Mouse (Mus musculus) spleen, postnatal 10 days (tissue): ENCODE data around the gene Sult6b2.

Source experiments
- DNase-seq, 2 experiments: peaks; one replicate each; pipeline ENCODE4 v3.0.0; 2021 to 2022; ENCODE audit warnings: low spot score in 2 of 2

The Sult6b2 gene

GRCm38 (mm10) chr6:142804402-142804801, at the start of gene Sult6b2:
Sult6b2 (minus strand) TSS chr6:142804502.
- DNase-seq = no peak

- no peak for DNase-seq
These were observed 48.4 kb upstream of the Sult6b2 start for GRCm38 (mm10) chr6:142852419-142853377.

- DNase-seq = no peak
These were observed 46.1 kb upstream of the Sult6b2 start for GRCm38 (mm10) chr6:142850436-142850835.

GRCm38 (mm10) chr6:142849326-142849725, 45.0 kb upstream of the Sult6b2 start:
- DNase-seq = no peak

- DNase-seq = no peak
These were observed 43.8 kb upstream of the Sult6b2 start for GRCm38 (mm10) chr6:142847914-142848674.

GRCm38 (mm10) chr6:142846855-142847254, 42.6 kb upstream of the Sult6b2 start:
- no peak for DNase-seq

GRCm38 (mm10) chr6:142845066-142845465, 40.8 kb upstream of the Sult6b2 start:
- no peak for DNase-seq

GRCm38 (mm10) chr6:142844061-142844460, 39.8 kb upstream of the Sult6b2 start:
- DNase-seq = no peak

- DNase-seq = no peak
These were observed 34.2 kb upstream of the Sult6b2 start for GRCm38 (mm10) chr6:142838501-142838900.

GRCm38 (mm10) chr6:142837326-142837725, 33.0 kb upstream of the Sult6b2 start:
- no peak for DNase-seq

- no peak for DNase-seq
These were observed 31.4 kb upstream of the Sult6b2 start for GRCm38 (mm10) chr6:142835726-142836125.

- no peak for DNase-seq
These were observed 30.6 kb upstream of the Sult6b2 start for GRCm38 (mm10) chr6:142834911-142835310.

- no peak for DNase-seq
These were observed 27.4 kb upstream of the Sult6b2 start for GRCm38 (mm10) chr6:142831706-142832105.

GRCm38 (mm10) chr6:142831243-142831642, 26.9 kb upstream of the Sult6b2 start:
- DNase-seq = peak in 1 of 2 experiments; percentile 44

- DNase-seq = no peak
These were observed 25.9 kb upstream of the Sult6b2 start for GRCm38 (mm10) chr6:142830221-142830620.

GRCm38 (mm10) chr6:142825449-142825848, 21.1 kb upstream of the Sult6b2 start:
- DNase-seq = no peak

- DNase-seq = no peak
These were observed 18.9 kb upstream of the Sult6b2 start for GRCm38 (mm10) chr6:142823008-142823787.

- DNase-seq = no peak
These were observed 14.0 kb upstream of the Sult6b2 start for GRCm38 (mm10) chr6:142818306-142818705.

GRCm38 (mm10) chr6:142815513-142815912, 11.2 kb upstream of the Sult6b2 start:
- no peak for DNase-seq

GRCm38 (mm10) chr6:142814495-142814921, 10.2 kb upstream of the Sult6b2 start:
- peak; percentile 64 to 88 for DNase-seq

- DNase-seq = no peak
These were observed 9.7 kb upstream of the Sult6b2 start for GRCm38 (mm10) chr6:142814011-142814410.

GRCm38 (mm10) chr6:142812969-142813368, 8.7 kb upstream of the Sult6b2 start:
- DNase-seq = no peak
